Comparison of ENCODE assay signal across 8 mouse cellular contexts in genomic region chr5:103425363-103426031, GRCm38 (mm10). TPM values are rescaled to one million over a fixed set of nuclear protein-coding genes. Genes with fewer than 3 reads are reported as not detected.
DNase-seq lines count a peak whose midpoint lies in the region; ATAC-seq and TF ChIP-seq lines count a peak whose summit lies in the region.

No protein-coding gene starts in this region.

- peaks cover 2% of the 10 kb centered on the region for H3K27me3 ChIP-seq in ES-Bruce4 (ENCODE audit: control insufficient read depth, insufficient read depth, low read length, poor library complexity, severe bottlenecking)
- H3K27me3 ChIP-seq in forebrain, embryonic 10.5 days (ENCODE audit: poor library complexity, severe bottlenecking) = peaks cover 17% of the 10 kb centered on the region
- H3K27me3 ChIP-seq in heart, postnatal 0 days (ENCODE audit: control insufficient read depth, insufficient read depth, low read length) = peaks cover 14% of the 10 kb centered on the region
- no peaks in the 10 kb centered on the region for H3K27me3 ChIP-seq in lung, embryonic 14.5 days (ENCODE audit: insufficient read depth, low read length)

- TF ChIP-seq EP300 in ES-Bruce4 (IDR thresholded peaks at IDR 0.05; ENCODE audit: insufficient read depth, low read depth, low read length) = 0 out of 2 replicates have a peak, but pooled peaks have one; percentile 14
- no peak for TF ChIP-seq EP300 in heart, postnatal 0 days (IDR thresholded peaks at IDR 0.05; ENCODE audit: low read depth)

- H3K9me3 ChIP-seq in ES-Bruce4 (replicated peaks; ENCODE audit: control insufficient read depth, insufficient read depth, low read length, poor library complexity, severe bottlenecking) = no peaks in the 10 kb centered on the region
- no peaks in the 10 kb centered on the region for H3K9me3 ChIP-seq in forebrain, embryonic 10.5 days
- H3K9me3 ChIP-seq in heart, postnatal 0 days (replicated peaks; ENCODE audit: control insufficient read depth, low read length) = no peaks in the 10 kb centered on the region
- H3K9me3 ChIP-seq in lung, embryonic 14.5 days (ENCODE audit: low read depth, low read length) = no peaks in the 10 kb centered on the region

- WGBS in forebrain, embryonic 10.5 days = under 1% methylated on average over 66 of the region's 67 CpGs
- WGBS in heart, postnatal 0 days = 1% methylated on average over 42 of the region's 67 CpGs
- WGBS in lung, embryonic 14.5 days = under 1% methylated on average over 67 of the region's 67 CpGs

- peak overlapping the region; percentile 86 for H3K4me3 ChIP-seq in ES-Bruce4 (ENCODE audit: low read depth, low read length)
- H3K4me3 ChIP-seq in forebrain, embryonic 10.5 days = peak overlapping the region; percentile 97
- peak overlapping the region; percentile 88 for H3K4me3 ChIP-seq in heart, postnatal 0 days (ENCODE audit: low read depth, low read length)
- peak overlapping the region; percentile 84 for H3K4me3 ChIP-seq in lung, embryonic 14.5 days (ENCODE audit: low read depth, low read length)

- peak; percentile 62 for DNase-seq in adrenal gland, postnatal 10 days
- DNase-seq in forebrain, embryonic 10.5 days (ENCODE audit: extremely low spot score, low spot score) = peak; percentile 56
- peak; percentile 48 for DNase-seq in heart, postnatal 0 days (ENCODE audit: low spot score)
- peak; percentile 74 to 87 for DNase-seq in kidney, postnatal 25 days
- DNase-seq in lung, embryonic 14.5 days = peak; percentile 62
- peak; percentile 34 for DNase-seq in ovary, postnatal 10 days (ENCODE audit: low spot score)
- DNase-seq in natural killer cell, adult 2 months (ENCODE audit: low spot score in 2 of 2) = no peak

- no peak for TF ChIP-seq POLR2A in ES-Bruce4 (IDR thresholded peaks at IDR 0.05; ENCODE audit: insufficient read depth, low read length)

- peak overlapping the region; percentile 70 for H3K9ac ChIP-seq in ES-Bruce4 (ENCODE audit: low read depth, poor library complexity, severe bottlenecking)
- peak overlapping the region; percentile 82 for H3K9ac ChIP-seq in heart, postnatal 0 days (replicated peaks; ENCODE audit: low read depth, low read length)
- H3K9ac ChIP-seq in lung, embryonic 14.5 days = peak overlapping the region; percentile 85

- peak; percentile 34 for ATAC-seq in heart, postnatal 0 days (ENCODE audit: insufficient read depth, low read depth)
- peak; percentile 38 for ATAC-seq in lung, embryonic 14.5 days (ENCODE audit: insufficient read depth)

- TF ChIP-seq CTCF in ES-Bruce4 (IDR thresholded peaks at IDR 0.05; ENCODE audit: low read depth, low read length) = no peak
- TF ChIP-seq CTCF in heart, postnatal 0 days (IDR thresholded peaks at IDR 0.05; ENCODE audit: low read depth) = no peak
- no peak for TF ChIP-seq CTCF in lung, embryonic 14.5 days (IDR thresholded peaks at IDR 0.05; ENCODE audit: low read depth)

- H3K36me3 ChIP-seq in ES-Bruce4 (ENCODE audit: control insufficient read depth, insufficient read depth, low read length, poor library complexity, severe bottlenecking) = no peaks in the 10 kb centered on the region
- peaks cover 8% of the 10 kb centered on the region for H3K36me3 ChIP-seq in forebrain, embryonic 10.5 days (replicated peaks)
- H3K36me3 ChIP-seq in heart, postnatal 0 days (replicated peaks; ENCODE audit: control insufficient read depth, insufficient read depth, low read length) = no peaks in the 10 kb centered on the region
- no peaks in the 10 kb centered on the region for H3K36me3 ChIP-seq in lung, embryonic 14.5 days (ENCODE audit: insufficient read depth)

- H3K4me2 ChIP-seq in heart, postnatal 0 days (ENCODE audit: low read depth, low read length) = peak overlapping the region; percentile 87
- H3K4me2 ChIP-seq in lung, embryonic 14.5 days = peak overlapping the region; percentile 79

- H3K4me1 ChIP-seq in ES-Bruce4 (ENCODE audit: control insufficient read depth, insufficient read depth, low read length) = no peaks in the 10 kb centered on the region
- H3K4me1 ChIP-seq in forebrain, embryonic 10.5 days = peaks cover 85% of the 10 kb centered on the region
- H3K4me1 ChIP-seq in heart, postnatal 0 days (ENCODE audit: control insufficient read depth, insufficient read depth) = peaks cover 10% of the 10 kb centered on the region
- H3K4me1 ChIP-seq in lung, embryonic 14.5 days (ENCODE audit: insufficient read depth) = peaks cover 12% of the 10 kb centered on the region

- H3K27ac ChIP-seq in ES-Bruce4 (ENCODE audit: insufficient read depth, low read length) = no peak overlapping the region
- peak overlapping the region; percentile 95 for H3K27ac ChIP-seq in forebrain, embryonic 10.5 days
- peak overlapping the region; percentile 85 for H3K27ac ChIP-seq in heart, postnatal 0 days (ENCODE audit: low read depth)
- H3K27ac ChIP-seq in lung, embryonic 14.5 days (ENCODE audit: low read depth) = peak overlapping the region; percentile 80

RNA-seq across cellular contexts. Expression of gene Ptpn13, which starts 0.5 kb away (rescaled TPM):
- 25.2 and 26.5 TPM in 2 replicates for polyA plus RNA-seq in ES-Bruce4 (2011; ENCODE audit: insufficient read depth, insufficient read length, low read depth, missing spikeins)
- 10 to 100 TPM; 16.3 to 17.4 TPM for total RNA-seq in adrenal gland, postnatal 10 days (2021)
- polyA plus RNA-seq in forebrain, embryonic 10.5 days (2016; fragmentation: Nextera tagmentation; extraction: Ambion mirVana) = 19.7 TPM in 2 replicates
- 14.3 and 15.7 TPM in 2 replicates for total RNA-seq in heart, postnatal 0 days (2014; rRNA removed; ENCODE audit: low replicate concordance)
- polyA plus RNA-seq in heart, postnatal 0 days (2015; fragmentation: Nextera tagmentation; extraction: Ambion mirVana) = 2.3 TPM in 2 replicates
- 15.7 and 16.2 TPM in 2 replicates for polyA plus RNA-seq in lung, embryonic 14.5 days (2014; fragmentation: Nextera tagmentation; extraction: Ambion mirVana)

Comparison
In these comparisons a context has a peak if more than half of its experiments do, and no peak if none do; other contexts are left out.
1. DNase-seq: peak in adrenal gland, postnatal 10 days (single experiment), forebrain, embryonic 10.5 days (single experiment), heart, postnatal 0 days (single experiment), kidney, postnatal 25 days (2 of 2), lung, embryonic 14.5 days (single experiment) and ovary, postnatal 10 days (single experiment); none in natural killer cell, adult 2 months (0 of 2).
2. Peak in every context shown above with its lines, with median percentiles within 50 percentile points of each other: H3K4me3 ChIP-seq and H3K9ac ChIP-seq.